Mouse (Mus musculus): ENCODE data around the gene Npr2.
"Not testable (repeated sequence)": the region's sequence is repeated elsewhere in the genome, so short reads cannot be mapped to it uniquely, and the experiment has no call there.

The Npr2 gene

DNA sequence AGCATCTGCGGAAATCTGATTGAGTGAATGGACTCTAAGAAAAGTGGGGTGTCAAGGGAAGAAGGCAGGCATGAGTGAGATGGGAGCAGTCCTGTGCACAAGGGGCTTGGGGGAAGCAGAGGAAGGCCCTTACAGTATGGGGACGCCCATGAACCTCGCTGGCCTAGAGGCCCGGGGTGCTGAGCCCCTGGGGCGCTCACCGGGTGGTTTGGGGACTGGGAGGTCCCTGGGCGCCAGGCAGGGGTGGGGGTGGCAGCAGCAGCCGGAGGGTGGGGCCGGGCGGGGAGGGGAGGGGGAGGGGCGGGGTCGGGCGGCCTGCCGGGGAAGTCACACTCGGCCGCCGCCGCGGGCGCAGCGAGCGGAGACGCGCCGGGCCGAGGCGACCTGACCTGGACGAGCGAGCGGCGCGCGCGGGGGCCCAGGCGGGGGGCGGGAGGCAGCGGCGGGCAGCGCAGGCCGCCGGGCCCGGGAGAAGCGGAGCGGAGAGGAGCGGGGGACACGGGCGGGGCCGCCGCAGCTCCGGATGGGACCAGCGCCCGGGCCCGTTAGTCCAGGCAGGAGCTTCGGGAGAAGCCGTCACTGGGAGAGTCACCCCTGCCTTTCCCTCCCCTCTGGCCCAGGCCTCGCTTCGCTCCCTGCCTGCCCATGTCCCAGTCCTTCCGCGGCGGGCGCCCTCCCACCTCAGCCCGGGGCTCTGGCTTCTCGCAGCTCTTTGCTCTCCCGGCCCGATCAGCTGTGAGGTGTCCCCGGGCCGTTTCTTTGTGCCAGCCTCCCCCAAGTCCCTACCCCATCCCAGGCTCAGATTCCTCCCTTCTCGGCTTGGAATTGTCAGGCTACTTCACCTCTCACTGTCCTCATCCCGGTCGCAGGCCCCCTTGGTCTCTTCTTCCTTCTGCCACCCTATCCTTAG is at the start of gene Npr2:
Gene Npr2 (plus strand): TSS at position 890 of the 910 bp plus-strand sequence.
- no peak for DNase-seq

- no peak for DNase-seq
These were observed 49.5 kb upstream of the Npr2 start for GRCm38 (mm10) chr4:43582241-43582640.

GRCm38 (mm10) chr4:43583421-43583820 is 48.3 kb upstream of the Npr2 start:
- no peak for DNase-seq

GRCm38 (mm10) chr4:43584444-43585416 is 47.0 kb upstream of the Npr2 start, which contains the start of gene Msmp:
Msmp (minus strand) TSS chr4:43584494.
- no peak for DNase-seq

DNA sequence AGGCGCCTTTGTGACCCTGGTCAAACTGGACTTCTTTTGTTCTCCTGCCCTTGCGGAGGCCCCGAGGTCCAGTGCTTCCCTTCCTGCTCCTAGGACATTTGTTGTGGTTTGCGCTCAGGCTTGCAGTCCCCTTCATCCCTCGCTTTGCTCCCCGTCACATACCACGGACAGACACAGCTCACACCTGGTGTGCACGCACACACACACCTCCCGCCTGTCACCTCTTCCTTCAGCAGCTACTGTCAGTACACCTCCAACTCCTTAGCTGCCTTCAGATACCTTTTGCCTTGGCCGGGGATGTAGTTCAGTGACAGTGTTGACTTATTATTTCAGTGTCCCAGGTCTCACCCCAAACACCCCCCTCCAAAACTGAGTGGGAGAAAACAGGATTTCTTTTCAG is 46.1 kb upstream of the Npr2 start:
- DNase-seq: no peak

- no peak for DNase-seq
These were observed 45.3 kb upstream of the Npr2 start for GRCm38 (mm10) chr4:43586411-43586810.

GRCm38 (mm10) chr4:43587681-43588080 is 44.1 kb upstream of the Npr2 start:
- DNase-seq: no peak

GRCm38 (mm10) chr4:43591543-43591942 is 40.2 kb upstream of the Npr2 start:
- DNase-seq: no peak

DNA sequence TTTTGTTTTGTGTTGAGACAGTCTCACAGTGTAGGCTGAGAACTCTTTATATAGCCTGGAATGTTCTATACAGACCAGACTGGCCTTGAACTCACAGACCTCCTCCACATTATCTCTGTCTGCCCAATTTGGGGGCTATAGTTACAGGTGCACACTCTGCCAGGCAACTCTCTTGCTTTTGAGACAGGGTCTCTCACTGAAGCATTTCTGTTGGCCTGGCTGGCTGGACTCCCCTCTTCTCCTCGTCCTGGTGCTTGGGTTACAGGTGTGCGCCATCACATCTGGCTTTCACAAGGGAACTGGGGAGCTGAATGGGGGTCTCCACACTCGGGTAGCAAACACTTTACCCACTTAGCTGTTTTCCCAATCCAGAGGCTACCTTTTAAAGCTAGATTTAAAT is 39.8 kb upstream of the Npr2 start:
- DNase-seq: no peak

GRCm38 (mm10) chr4:43593453-43593852 is 38.3 kb upstream of the Npr2 start:
- DNase-seq: no peak

- not testable (repeated sequence) for DNase-seq
These were observed 35.1 kb upstream of the Npr2 start for GRCm38 (mm10) chr4:43596597-43596996.

DNA sequence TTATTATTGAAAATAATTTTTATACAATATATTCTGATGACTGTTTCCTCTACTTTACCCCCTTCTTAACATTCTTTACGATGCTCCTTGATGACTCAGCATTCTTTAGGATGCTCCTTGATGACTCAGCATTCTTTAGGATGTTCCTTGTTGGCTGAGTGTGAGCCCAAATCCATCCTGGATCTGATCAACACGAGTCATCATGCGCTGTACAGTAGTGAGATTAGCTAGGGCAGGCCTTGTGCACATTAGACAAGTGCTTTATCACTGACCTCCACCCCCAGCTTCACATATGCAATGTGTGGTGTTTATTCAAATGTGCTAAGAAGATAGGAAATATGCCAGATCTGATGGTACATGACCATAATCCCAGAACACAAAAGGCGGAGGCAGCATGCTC is 33.5 kb upstream of the Npr2 start:
- no peak for DNase-seq

DNA sequence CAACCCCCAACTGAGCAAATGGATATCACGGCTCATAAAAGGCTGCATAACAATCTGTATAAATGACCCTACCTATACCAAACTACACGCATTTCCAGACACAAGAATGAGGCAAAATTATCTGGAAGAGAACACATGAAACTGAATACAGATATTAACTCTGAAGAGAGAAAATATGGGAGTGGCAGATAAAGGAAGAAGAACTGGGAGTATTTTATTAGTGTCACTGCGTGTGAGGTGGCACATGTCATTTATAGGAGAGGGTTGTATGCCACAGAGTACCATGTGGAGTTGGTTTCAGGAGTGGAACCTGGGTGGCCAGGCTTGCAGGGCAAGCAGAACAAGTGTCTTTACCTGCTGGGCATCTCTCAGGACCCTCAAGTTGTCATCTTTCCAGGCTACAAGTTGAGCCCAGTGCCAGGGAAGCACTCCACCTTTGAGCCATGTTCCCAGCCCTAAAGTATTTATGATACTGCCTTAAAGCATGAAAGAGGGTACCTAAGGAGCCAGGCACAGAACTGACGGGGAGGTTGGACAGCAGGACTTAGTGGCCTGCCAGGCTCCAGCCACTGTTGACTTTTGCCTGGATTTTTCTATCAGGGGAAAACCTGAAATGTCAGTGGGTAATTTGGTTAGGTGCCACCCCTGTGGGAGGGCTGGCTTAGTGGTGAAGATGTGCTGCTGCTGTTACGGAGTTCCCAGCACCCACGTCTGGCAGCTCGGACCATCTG is 32.9 kb upstream of the Npr2 start:
- no peak for DNase-seq

DNA sequence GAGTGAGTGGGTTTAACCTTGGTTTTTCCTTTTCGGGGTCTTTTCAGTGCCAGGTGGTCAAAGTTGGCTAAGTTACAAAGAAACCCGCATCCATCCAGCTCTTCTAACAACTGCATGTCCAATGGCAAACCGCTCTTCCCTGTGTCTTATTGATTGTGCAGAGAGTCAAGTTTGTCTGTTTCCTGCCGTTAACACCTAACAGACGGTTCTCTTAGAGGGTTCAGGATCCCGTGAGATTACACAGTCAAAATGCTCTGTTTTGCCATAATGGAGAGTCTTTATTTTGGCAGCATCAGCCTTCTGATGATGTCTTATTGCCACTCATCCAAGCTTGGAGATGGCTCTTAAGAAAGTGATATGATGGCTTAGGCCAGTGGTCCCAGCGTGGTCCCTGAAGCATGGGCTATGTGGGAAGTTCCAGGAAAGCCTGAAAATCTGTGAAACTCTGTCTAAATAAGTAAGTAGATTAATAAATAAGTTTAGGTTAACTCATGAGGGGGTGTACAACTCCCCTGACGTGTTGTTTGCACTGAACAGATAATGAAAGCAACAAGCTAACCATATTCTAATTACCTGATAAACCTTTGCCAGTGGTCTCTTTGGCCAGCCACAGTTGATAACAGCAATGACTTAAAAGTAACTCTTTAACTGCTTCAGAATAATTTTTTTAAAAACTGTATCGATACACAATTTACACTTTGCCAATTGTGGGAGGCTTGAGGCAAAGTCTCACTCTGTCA is 31.4 kb upstream of the Npr2 start:
- DNase-seq: no peak

DNA sequence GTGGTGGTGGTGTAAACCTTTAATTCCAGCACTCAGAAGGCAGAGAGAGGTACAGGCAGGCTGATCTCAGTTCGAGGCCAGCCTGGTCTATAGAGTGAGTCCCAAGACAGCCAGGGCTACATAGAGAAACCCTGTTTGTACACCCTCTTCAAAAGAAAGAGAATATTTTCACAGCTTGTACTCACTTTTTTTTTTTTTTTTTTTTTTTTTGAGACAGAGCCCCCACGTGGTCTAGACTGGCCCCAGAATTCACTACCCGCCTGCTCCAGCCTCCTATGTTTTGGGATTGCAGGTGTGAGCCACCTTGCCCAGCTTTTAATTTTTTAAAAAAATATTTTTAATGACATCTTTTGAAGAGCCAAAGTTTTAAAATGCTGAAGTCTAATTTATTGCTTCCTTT is 27.6 kb upstream of the Npr2 start:
- DNase-seq: no peak

DNA sequence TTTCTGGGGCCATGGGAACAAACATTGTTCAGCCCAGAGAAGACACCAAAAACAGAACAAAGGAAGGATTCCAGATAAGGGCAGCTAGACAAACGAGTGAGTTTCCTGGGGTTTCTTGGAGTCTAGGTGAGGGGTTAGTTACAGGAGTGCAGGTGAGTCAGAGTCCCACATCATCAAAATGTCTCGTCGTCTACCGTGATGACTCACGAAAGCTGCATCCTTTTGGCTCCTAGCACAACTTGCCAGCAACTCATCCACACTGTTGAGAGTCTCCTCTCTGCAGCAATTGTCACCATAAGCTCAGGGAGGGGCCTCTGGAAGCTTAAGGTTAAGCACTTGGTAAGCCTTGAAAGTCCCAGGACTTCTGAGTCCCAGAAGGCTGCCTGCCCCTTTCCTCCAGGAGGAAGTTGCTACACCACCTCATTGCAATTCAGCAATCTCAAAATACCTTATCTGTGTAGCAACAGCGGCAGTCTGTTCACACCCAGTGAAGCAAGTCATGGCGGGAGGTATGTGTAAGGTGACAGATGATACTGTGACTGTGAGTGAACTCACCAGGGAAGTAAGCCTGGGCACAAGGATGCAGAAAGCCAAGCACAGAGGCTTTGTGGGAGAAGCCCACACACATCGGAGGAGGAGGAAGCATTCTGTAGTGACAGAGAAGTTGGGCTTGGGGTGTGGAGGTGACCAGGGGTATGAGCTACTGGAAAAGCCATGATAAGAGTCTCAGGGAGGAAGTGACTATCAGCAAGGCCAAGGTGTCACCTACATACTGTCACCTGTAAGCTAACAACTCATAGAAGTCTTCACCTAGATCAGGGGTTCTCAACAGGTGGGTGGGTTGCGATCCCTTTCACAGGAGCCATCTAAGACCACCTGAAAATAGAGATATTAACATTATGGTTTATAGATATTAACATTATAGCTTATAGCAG is 26.7 kb upstream of the Npr2 start:
- DNase-seq: no peak

- no peak for DNase-seq
These were observed 19.2 kb upstream of the Npr2 start for GRCm38 (mm10) chr4:43612534-43612933.

DNA sequence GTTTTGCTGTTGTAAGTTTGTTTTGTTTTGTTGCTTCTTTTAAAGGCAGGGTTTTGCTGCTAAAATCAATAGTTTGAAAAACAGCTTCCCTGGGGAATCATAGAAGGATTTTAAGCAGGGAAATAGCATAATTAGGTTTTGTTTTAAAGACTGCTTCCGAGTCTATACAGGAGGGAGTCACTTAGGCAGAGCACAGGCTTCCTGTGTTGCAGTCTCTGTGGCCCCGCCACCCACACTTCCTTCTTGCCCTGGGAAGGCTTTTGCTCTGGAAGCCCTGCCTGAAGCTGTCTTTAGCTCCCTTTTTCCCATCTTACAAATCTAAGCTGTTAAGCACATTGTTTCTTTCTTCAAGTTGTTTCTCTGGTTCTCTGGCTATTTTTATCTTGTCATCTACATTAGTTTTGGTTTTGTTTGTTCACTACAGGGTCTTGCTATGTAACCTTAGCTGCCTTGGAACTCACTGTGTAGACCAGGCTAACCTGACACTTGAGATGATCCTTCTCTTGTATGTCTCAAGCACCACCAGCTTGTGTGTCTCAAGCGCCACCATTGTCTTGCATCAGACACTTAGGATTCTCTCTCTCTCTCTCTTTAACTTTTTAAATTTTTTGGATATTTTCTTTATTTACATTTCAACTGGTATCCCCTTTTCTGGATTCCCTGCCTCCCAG is 18.5 kb upstream of the Npr2 start:
- peak; percentile 25 to 37 for DNase-seq

GRCm38 (mm10) chr4:43620146-43620778 is 11.5 kb upstream of the Npr2 start:
- no peak for DNase-seq
